Mouse (Mus musculus): Measurements from ENCODE around the gene Camta1.

DNA sequence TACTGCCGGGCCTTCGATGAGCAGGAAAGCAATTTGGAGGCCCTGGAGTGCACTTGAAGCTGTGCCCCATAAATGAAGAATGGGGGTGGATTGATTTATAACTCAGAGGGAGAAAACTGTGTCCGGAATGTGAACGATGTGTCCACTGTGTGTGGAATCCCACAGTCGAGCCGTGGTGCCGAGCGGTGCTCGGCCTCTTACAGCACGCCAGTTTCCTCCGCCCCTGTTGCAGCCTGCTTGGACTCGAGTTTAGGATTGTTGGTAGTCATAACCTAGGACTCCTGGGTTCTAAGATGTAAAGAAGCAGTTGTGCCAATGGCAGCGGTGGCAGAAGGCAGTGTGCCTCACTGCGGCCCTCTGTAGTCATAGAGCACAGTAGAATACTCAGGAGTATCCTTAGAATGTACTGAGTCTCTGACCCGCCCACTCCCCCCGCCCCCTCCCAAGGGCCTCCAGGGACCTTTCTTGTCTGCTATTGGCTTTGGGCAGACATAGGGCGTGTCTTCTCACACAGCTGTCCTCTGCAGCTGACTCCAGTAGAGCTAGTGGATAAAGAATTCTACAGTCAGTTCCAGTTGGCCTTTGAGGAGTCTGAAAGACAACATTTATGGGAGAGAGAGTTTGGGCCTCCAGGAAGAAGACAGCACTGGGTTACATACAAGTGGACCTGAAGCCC, 457.0 kb downstream of the Camta1 start:
- TF ChIP-seq CTCF (IDR thresholded peaks at IDR 0.05; ENCODE audit: low read depth) (no peak), EP300 (optimal IDR thresholded peaks at IDR 0.05) (no peak)

All from stomach, postnatal 0 days (tissue).